Mouse (Mus musculus): Measurements from ENCODE around the gene Pou3f1. TPM values are rescaled to one million over a fixed set of nuclear protein-coding genes. Genes with fewer than 3 reads are reported as not detected.

The Pou3f1 gene
- polyA plus RNA-seq, 1 experiment from 2014 or later = 1.2 TPM

GRCm38 (mm10) chr4:124692416-124692861 is 35.8 kb downstream of the Pou3f1 start:
- Histone ChIP-seq H3K4me2 (peak overlapping the region; percentile 70), H3K36me3 (peaks cover 6% of the 10 kb centered on the region; the same call in 1 of the 2 replicates), H3K9me3 (no peaks in the 10 kb centered on the region), H3K27ac (no peak overlapping the region), H3K9ac (replicated peaks) (peak overlapping the region; percentile 85), H3K4me1 (replicated peaks) (peaks cover 24% of the 10 kb centered on the region), H3K27me3 (peaks cover 5% of the 10 kb centered on the region), H3K4me3 (replicated peaks) (peak overlapping the region; percentile 75)
- ATAC-seq (ENCODE audit: insufficient number of reproducible peaks, insufficient read depth, low FRiP score, low TSS enrichment, low read depth) = no peak
- 68% methylated on average over 3 of the region's 3 CpGs for WGBS

GRCm38 (mm10) chr4:124693135-124693894 is 36.7 kb downstream of the Pou3f1 start, which contains the start of gene Utp11:
Gene Utp11, minus strand, starts transcription at chr4:124693600.
- H3K4me1 ChIP-seq (replicated peaks) = peaks cover 24% of the 10 kb centered on the region
- peak within 1 kb of the TSS; percentile 75 for H3K4me3 ChIP-seq (replicated peaks)
- H3K9me3 ChIP-seq = no peaks in the 10 kb centered on the region
- H3K27ac ChIP-seq = peak within 1 kb of the TSS; percentile 69
- H3K27me3 ChIP-seq = peaks cover 5% of the 10 kb centered on the region
- H3K9ac ChIP-seq (replicated peaks) = peak within 1 kb of the TSS; percentile 85
- ATAC-seq (ENCODE audit: insufficient number of reproducible peaks, insufficient read depth, low FRiP score, low TSS enrichment, low read depth) = peak; percentile 91
- H3K4me2 ChIP-seq = peak within 1 kb of the TSS; percentile 70
- WGBS = under 1% methylated on average over 43 of the region's 43 CpGs
- peaks cover 4% of the 10 kb centered on the region; the same call in 1 of the 2 replicates for H3K36me3 ChIP-seq

DNA sequence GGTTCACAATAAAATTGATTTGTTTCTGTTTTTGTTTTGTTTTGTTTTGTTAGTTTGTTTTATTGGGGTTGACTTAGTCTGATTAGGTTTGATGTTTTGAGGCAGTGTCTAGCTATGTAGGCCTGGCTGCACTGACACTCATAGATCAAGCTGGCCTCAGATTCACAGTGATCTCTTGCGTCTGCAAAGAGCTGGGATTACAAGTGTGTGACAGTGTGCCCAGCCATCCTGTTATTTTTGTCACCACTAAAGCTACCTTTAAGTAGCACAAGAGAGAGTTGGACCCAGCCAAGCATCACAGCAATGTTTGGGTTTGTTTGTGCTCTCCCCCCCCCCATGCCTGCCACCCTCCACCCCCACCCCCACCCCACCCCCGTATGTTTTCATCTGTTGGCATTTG is 38.0 kb downstream of the Pou3f1 start:
- H3K9me3 ChIP-seq = no peaks in the 10 kb centered on the region
- no peak overlapping the region for H3K4me3 ChIP-seq (replicated peaks)
- peaks cover 5% of the 10 kb centered on the region for H3K27me3 ChIP-seq
- no peak overlapping the region for H3K9ac ChIP-seq (replicated peaks)
- WGBS = 71% methylated on average over 2 of the region's 2 CpGs
- H3K27ac ChIP-seq = no peak overlapping the region
- ATAC-seq (ENCODE audit: insufficient number of reproducible peaks, insufficient read depth, low FRiP score, low TSS enrichment, low read depth) = no peak
- no peak overlapping the region for H3K4me2 ChIP-seq
- peaks cover 25% of the 10 kb centered on the region for H3K4me1 ChIP-seq (replicated peaks)
- peaks cover 4% of the 10 kb centered on the region; the same call in 1 of the 2 replicates for H3K36me3 ChIP-seq

GRCm38 (mm10) chr4:124695786-124696516 is 39.3 kb downstream of the Pou3f1 start:
- peaks cover 28% of the 10 kb centered on the region for H3K4me1 ChIP-seq (replicated peaks)
- 0 out of 2 replicates have a peak overlapping the region, but pooled peaks have one; percentile 12 for H3K9ac ChIP-seq (replicated peaks)
- H3K9me3 ChIP-seq = no peaks in the 10 kb centered on the region
- WGBS = 7% methylated on average over 18 of the region's 18 CpGs
- peaks cover 5% of the 10 kb centered on the region for H3K27me3 ChIP-seq
- H3K36me3 ChIP-seq = 0 out of 2 replicates have a peak, but pooled peaks cover 4% of the 10 kb centered on the region
- ATAC-seq (ENCODE audit: insufficient number of reproducible peaks, insufficient read depth, low FRiP score, low TSS enrichment, low read depth) = no peak
- peak overlapping the region; percentile 42 for H3K4me2 ChIP-seq
- H3K4me3 ChIP-seq (replicated peaks) = no peak overlapping the region; the same call in 1 of the 2 replicates
- 0 out of 2 replicates have a peak overlapping the region, but pooled peaks have one; percentile 29 for H3K27ac ChIP-seq

DNA sequence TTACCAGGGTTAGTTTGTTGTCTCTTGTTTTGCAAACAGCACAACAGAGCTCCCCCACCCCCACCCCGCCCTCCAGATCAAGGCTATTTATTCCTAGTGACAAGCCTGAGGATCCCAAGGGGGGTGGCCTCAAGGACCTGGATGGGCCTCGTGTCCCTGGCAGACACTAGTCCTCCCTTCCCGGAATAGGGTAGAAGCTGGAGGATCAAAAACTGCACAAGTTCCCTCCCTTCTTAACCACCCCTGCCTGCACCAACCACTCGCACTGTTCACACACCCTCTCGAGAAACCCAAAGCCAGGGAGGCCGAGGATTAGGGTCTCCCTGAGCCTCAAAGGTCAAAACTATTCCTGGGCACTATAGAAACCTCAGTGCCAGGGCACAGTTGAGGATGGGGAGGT is 43.2 kb downstream of the Pou3f1 start:
- Histone ChIP-seq H3K9me3 (no peaks in the 10 kb centered on the region), H3K4me1 (replicated peaks) (peaks cover 56% of the 10 kb centered on the region), H3K4me3 (replicated peaks) (peak overlapping the region; percentile 97), H3K4me2 (peak overlapping the region; percentile 84), H3K36me3 (no peaks in the 10 kb centered on the region), H3K27ac (peak overlapping the region; percentile 97), H3K27me3 (peaks cover 5% of the 10 kb centered on the region), H3K9ac (replicated peaks) (peak overlapping the region; percentile 95; the same call in 1 of the 2 replicates)
- WGBS = 3% methylated on average over 6 of the region's 6 CpGs
- no peak for ATAC-seq (ENCODE audit: insufficient number of reproducible peaks, insufficient read depth, low FRiP score, low TSS enrichment, low read depth)

DNA sequence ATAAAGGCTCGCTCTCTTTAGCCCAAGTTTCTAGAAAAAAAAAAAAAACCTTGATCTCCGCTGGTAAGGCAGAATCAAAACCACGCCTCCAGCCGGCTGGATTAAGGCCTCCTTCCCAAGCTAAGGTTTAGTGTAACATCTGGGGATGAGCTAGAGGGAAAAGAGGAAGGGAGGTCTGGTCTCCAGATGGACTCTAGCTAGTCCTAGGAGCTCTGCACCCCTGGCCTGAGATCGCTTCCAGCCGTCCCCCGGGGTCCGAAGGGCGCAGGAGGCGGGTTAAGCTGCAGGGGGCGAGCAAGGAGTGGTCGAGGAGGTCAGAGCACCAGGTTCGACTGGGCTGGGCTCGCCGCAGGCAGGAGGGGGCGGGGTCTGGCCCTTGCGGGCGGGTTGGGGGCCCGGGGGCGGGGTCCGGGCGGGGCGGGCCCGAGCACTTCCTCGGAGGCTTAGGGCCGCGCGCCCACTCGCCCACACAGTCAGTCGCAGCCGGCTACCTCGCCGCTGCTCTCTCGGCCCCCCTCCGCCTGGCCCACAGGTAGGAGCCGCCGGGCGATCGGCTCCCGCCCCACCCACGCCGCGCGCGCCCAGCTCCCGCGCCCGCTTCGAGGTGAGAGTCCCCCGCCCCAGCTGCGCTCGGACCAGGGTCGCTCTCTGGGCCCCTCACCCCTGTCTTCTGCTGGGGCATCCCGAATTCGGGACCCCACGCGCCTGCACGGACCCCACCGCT is 43.8 kb downstream of the Pou3f1 start, which contains the start of gene Fhl3:
Gene Fhl3 (plus strand): TSS at position 454 of the 724 bp plus-strand sequence.
- H3K4me1 ChIP-seq (replicated peaks) = peaks cover 62% of the 10 kb centered on the region
- WGBS = 2% methylated on average over 43 of the region's 59 CpGs
- H3K9me3 ChIP-seq = no peaks in the 10 kb centered on the region
- H3K4me2 ChIP-seq = peak within 1 kb of the TSS; percentile 84
- peak within 1 kb of the TSS; percentile 97 for H3K4me3 ChIP-seq (replicated peaks)
- peak within 1 kb of the TSS; percentile 97 for H3K27ac ChIP-seq
- ATAC-seq (ENCODE audit: insufficient number of reproducible peaks, insufficient read depth, low FRiP score, low TSS enrichment, low read depth) = peak; percentile 75
- H3K36me3 ChIP-seq = peaks cover 2% of the 10 kb centered on the region
- H3K9ac ChIP-seq (replicated peaks) = peak within 1 kb of the TSS; percentile 95
- H3K27me3 ChIP-seq = peaks cover 5% of the 10 kb centered on the region

GRCm38 (mm10) chr4:124701052-124701845 is 44.6 kb downstream of the Pou3f1 start:
- Histone ChIP-seq H3K9ac (replicated peaks) (peak overlapping the region; percentile 95), H3K27me3 (peaks cover under 1% of the 10 kb centered on the region), H3K4me1 (replicated peaks) (peaks cover 62% of the 10 kb centered on the region), H3K4me2 (peak overlapping the region; percentile 84), H3K36me3 (peaks cover 11% of the 10 kb centered on the region), H3K27ac (peak overlapping the region; percentile 97), H3K9me3 (no peaks in the 10 kb centered on the region), H3K4me3 (replicated peaks) (peak overlapping the region; percentile 97)
- 0 out of 2 replicates have a peak, but pooled peaks have one; percentile 5 for ATAC-seq (ENCODE audit: insufficient number of reproducible peaks, insufficient read depth, low FRiP score, low TSS enrichment, low read depth)
- WGBS = under 1% methylated on average over 22 of the region's 22 CpGs

DNA sequence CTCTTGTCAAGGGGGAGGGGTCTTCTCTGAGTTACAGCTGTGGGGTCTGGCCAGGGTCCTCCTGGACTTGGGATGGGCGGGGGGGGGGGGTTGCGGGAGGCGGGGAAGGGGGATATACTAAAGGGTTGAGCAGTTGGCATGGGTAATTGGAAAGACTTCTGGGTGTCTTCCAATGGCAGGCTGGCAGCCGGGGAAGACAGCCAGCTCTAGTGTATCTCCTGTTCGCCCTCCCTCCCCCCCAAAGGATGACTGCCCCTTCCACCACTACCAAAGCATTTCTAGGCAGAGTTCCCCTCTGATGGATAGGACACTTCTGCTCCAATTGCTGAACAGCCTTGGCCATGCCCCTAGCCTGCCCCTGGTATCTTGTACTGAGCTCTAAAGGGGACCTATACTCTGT is 45.3 kb downstream of the Pou3f1 start:
- Histone ChIP-seq H3K9ac (replicated peaks) (peak overlapping the region; percentile 95), H3K4me1 (replicated peaks) (peaks cover 62% of the 10 kb centered on the region), H3K9me3 (no peaks in the 10 kb centered on the region), H3K4me2 (peak overlapping the region; percentile 84), H3K27ac (peak overlapping the region; percentile 97), H3K4me3 (replicated peaks) (peak overlapping the region; percentile 97), H3K27me3 (no peaks in the 10 kb centered on the region), H3K36me3 (peaks cover 17% of the 10 kb centered on the region)
- ATAC-seq (ENCODE audit: insufficient number of reproducible peaks, insufficient read depth, low FRiP score, low TSS enrichment, low read depth) = no peak
- 38% methylated on average over 2 of the region's 5 CpGs for WGBS

- Histone ChIP-seq H3K4me3 (replicated peaks) (peak overlapping the region; percentile 8), H3K4me1 (replicated peaks) (peaks cover 75% of the 10 kb centered on the region), H3K4me2 (peak overlapping the region; percentile 84), H3K9me3 (no peaks in the 10 kb centered on the region), H3K27ac (peak overlapping the region; percentile 96), H3K36me3 (peaks cover 26% of the 10 kb centered on the region), H3K27me3 (no peaks in the 10 kb centered on the region), H3K9ac (replicated peaks) (no peak overlapping the region; the same call in 1 of the 2 replicates)
- ATAC-seq (ENCODE audit: insufficient number of reproducible peaks, insufficient read depth, low FRiP score, low TSS enrichment, low read depth) = no peak
- 21% methylated on average over 2 of the region's 2 CpGs for WGBS
Observed at GRCm38 (mm10) chr4:124703406-124703805, 46.8 kb downstream of the Pou3f1 start.

Measured in limb, embryonic 12.5 days (tissue).